8 mouse cellular contexts compared by ENCODE assay signal in genomic region chr13:23524654-23525053, GRCm38 (mm10). TPM values are rescaled to one million over a fixed set of nuclear protein-coding genes. Genes with fewer than 3 reads are reported as not detected.
A peak's percentile ranks its signal among the peaks of the same experiment; 100 is the strongest.
DNase-seq lines count a peak whose midpoint lies in the region; ATAC-seq lines count a peak whose summit lies in the region.

No protein-coding gene starts in this region.

- peaks cover 18% of the 10 kb centered on the region for H3K4me1 ChIP-seq in heart, embryonic 12.5 days (replicated peaks)
- peaks cover 5% of the 10 kb centered on the region; the same call in 1 of the 2 replicates for H3K4me1 ChIP-seq in hindbrain, embryonic 16.5 days (ENCODE audit: control insufficient read depth, insufficient read depth, low read depth, low read length)

- no peaks in the 10 kb centered on the region for H3K27me3 ChIP-seq in heart, embryonic 12.5 days (replicated peaks)
- H3K27me3 ChIP-seq in hindbrain, embryonic 16.5 days (replicated peaks; ENCODE audit: control insufficient read depth, insufficient read depth, low read length) = no peaks in the 10 kb centered on the region

- H3K36me3 ChIP-seq in heart, embryonic 12.5 days = no peaks in the 10 kb centered on the region
- no peaks in the 10 kb centered on the region for H3K36me3 ChIP-seq in hindbrain, embryonic 16.5 days (ENCODE audit: control insufficient read depth, insufficient read depth, low read length)

- H3K9me3 ChIP-seq in heart, embryonic 12.5 days (replicated peaks) = no peaks in the 10 kb centered on the region
- H3K9me3 ChIP-seq in hindbrain, embryonic 16.5 days (ENCODE audit: control insufficient read depth, low read length) = no peaks in the 10 kb centered on the region

- H3K9ac ChIP-seq in heart, embryonic 12.5 days = no peak overlapping the region
- no peak overlapping the region; the same call in 1 of the 2 replicates for H3K9ac ChIP-seq in hindbrain, embryonic 16.5 days (ENCODE audit: low read depth, low read length)

- peak; percentile 95 for DNase-seq in heart, adult 11 months
- peak; percentile 66 for DNase-seq in cerebellum, adult 8-10 months
- DNase-seq in left cerebral cortex, postnatal 14 days (ENCODE audit: low spot score in 2 of 2) = peak; percentile 66 to 72
- DNase-seq in skeletal muscle tissue, adult 2 months (ENCODE audit: low read depth, low spot score) = peak; percentile 62

- H3K4me2 ChIP-seq in heart, embryonic 12.5 days = no peak overlapping the region
- H3K4me2 ChIP-seq in hindbrain, embryonic 16.5 days (ENCODE audit: low read length) = peak overlapping the region; percentile 26

- intact Hi-C loops in left cerebral cortex, postnatal 14 days (cut with DNase I) = loop anchor here (2.0 kb wide), 1 partner anchor 92 kb away; no protein-coding TSS in a partner anchor

- H3K27ac ChIP-seq in heart, embryonic 12.5 days (ENCODE audit: poor library complexity, severe bottlenecking) = no peak overlapping the region
- H3K27ac ChIP-seq in hindbrain, embryonic 16.5 days (ENCODE audit: low read depth, low read length) = no peak overlapping the region

- H3K4me3 ChIP-seq in heart, embryonic 12.5 days = no peak overlapping the region
- H3K4me3 ChIP-seq in hindbrain, embryonic 16.5 days (ENCODE audit: low read length) = 0 out of 2 replicates have a peak overlapping the region, but pooled peaks have one; percentile 6

- WGBS in heart, embryonic 12.5 days = 9% methylated on average over 5 of the region's 5 CpGs
- WGBS in hindbrain, embryonic 16.5 days = 13% methylated on average over 5 of the region's 5 CpGs

- ATAC-seq in heart, embryonic 12.5 days (ENCODE audit: insufficient number of reproducible peaks, low FRiP score) = no peak
- ATAC-seq in frontal cortex, adult (ENCODE audit: low TSS enrichment) = peak; percentile 48; the same call in 1 of the 2 replicates
- ATAC-seq in hindbrain, embryonic 16.5 days = peak; percentile 51
- ATAC-seq in megakaryocyte progenitor cell, adult 5-6 weeks (replicated peaks; ENCODE audit: poor library complexity) = peak; percentile 69

RNA-seq across cellular contexts. Expression of gene Hist1h4h, which starts 6.2 kb away (rescaled TPM):
- 4.4 and 5.2 TPM in 2 replicates for polyA plus RNA-seq in heart, embryonic 12.5 days (2016; fragmentation: Nextera tagmentation; extraction: Ambion mirVana)
- polyA plus RNA-seq in hindbrain, embryonic 16.5 days (2015; fragmentation: Nextera tagmentation; extraction: Ambion mirVana) = 2.6 and 2.7 TPM in 2 replicates
- total RNA-seq in left cerebral cortex, postnatal 14 days (2021) = 100 to 1,000 TPM; 264 to 291 TPM
- total RNA-seq in megakaryocyte progenitor cell, adult 5-6 weeks (2015) = 57.4 and 61.0 TPM in 2 replicates
- total RNA-seq in megakaryocyte progenitor cell, adult 5-6 weeks (2017) = 855 and 1,026 TPM in 2 replicates

RNA-seq across cellular contexts. Expression of gene Hist1h2af, which starts 9.1 kb away (rescaled TPM):
- 2.7 and 7.0 TPM in 2 replicates for polyA plus RNA-seq in heart, embryonic 12.5 days (2016; fragmentation: Nextera tagmentation; extraction: Ambion mirVana)
- polyA plus RNA-seq in hindbrain, embryonic 16.5 days (2015; fragmentation: Nextera tagmentation; extraction: Ambion mirVana) = not detected in 2 replicates
- 10 to 100 TPM in 1 of 2 experiments, 1 to 10 TPM in 1; 4.3 to 21.5 TPM for total RNA-seq in left cerebral cortex, postnatal 14 days (2021)
- total RNA-seq in megakaryocyte progenitor cell, adult 5-6 weeks (2015) = 36.0 and 48.7 TPM in 2 replicates
- total RNA-seq in megakaryocyte progenitor cell, adult 5-6 weeks (2017) = 1,885 and 2,197 TPM in 2 replicates

RNA-seq across cellular contexts. Expression of gene Hist1h3g, which starts 10.6 kb away (rescaled TPM):
- 3.9 and 4.0 TPM in 2 replicates for polyA plus RNA-seq in heart, embryonic 12.5 days (2016; fragmentation: Nextera tagmentation; extraction: Ambion mirVana)
- 0.66 TPM in 1 of 2 replicates, not detected in the other for polyA plus RNA-seq in hindbrain, embryonic 16.5 days (2015; fragmentation: Nextera tagmentation; extraction: Ambion mirVana)
- total RNA-seq in left cerebral cortex, postnatal 14 days (2021) = 1 to 10 TPM; 5.8 to 6.2 TPM
- total RNA-seq in megakaryocyte progenitor cell, adult 5-6 weeks (2015) = 212 and 246 TPM in 2 replicates
- total RNA-seq in megakaryocyte progenitor cell, adult 5-6 weeks (2017) = 210 and 363 TPM in 2 replicates

RNA-seq across cellular contexts. Expression of gene Hist1h2bh, which starts 18.5 kb away (rescaled TPM):
- 0.26 and 0.28 TPM in 2 replicates for polyA plus RNA-seq in heart, embryonic 12.5 days (2016; fragmentation: Nextera tagmentation; extraction: Ambion mirVana)
- 0.16 and 0.29 TPM in 2 replicates for polyA plus RNA-seq in hindbrain, embryonic 16.5 days (2015; fragmentation: Nextera tagmentation; extraction: Ambion mirVana)
- under 1 TPM; 0.91 to 0.92 TPM for total RNA-seq in left cerebral cortex, postnatal 14 days (2021)
- 32.4 and 33.2 TPM in 2 replicates for total RNA-seq in megakaryocyte progenitor cell, adult 5-6 weeks (2015)
- total RNA-seq in megakaryocyte progenitor cell, adult 5-6 weeks (2017) = 120 and 144 TPM in 2 replicates

RNA-seq across cellular contexts. Expression of gene Hist1h3f, which starts 19.2 kb away (rescaled TPM):
- 0.32 and 0.36 TPM in 2 replicates for polyA plus RNA-seq in heart, embryonic 12.5 days (2016; fragmentation: Nextera tagmentation; extraction: Ambion mirVana)
- polyA plus RNA-seq in hindbrain, embryonic 16.5 days (2015; fragmentation: Nextera tagmentation; extraction: Ambion mirVana) = not detected in 2 replicates
- total RNA-seq in left cerebral cortex, postnatal 14 days (2021) = 10 to 100 TPM; 18.7 to 21.0 TPM
- 40.7 and 44.7 TPM in 2 replicates for total RNA-seq in megakaryocyte progenitor cell, adult 5-6 weeks (2015)
- total RNA-seq in megakaryocyte progenitor cell, adult 5-6 weeks (2017) = 86.8 and 176 TPM in 2 replicates

Comparison
In these comparisons a context has a peak if more than half of its experiments do, and no peak if none do; other contexts are left out.
1. RNA of gene Hist1h3g, which starts 10.6 kb away (total RNA-seq): 210 to 363 TPM in megakaryocyte progenitor cell, adult 5-6 weeks; 5.8 to 6.2 TPM in left cerebral cortex, postnatal 14 days; every median in the first group is over 10 times any median in the second.
2. Peak in every context shown above with its lines, with median percentiles within 50 percentile points of each other: DNase-seq.